Mouse (Mus musculus) liver, adult 2 months (tissue): Measurements from ENCODE around the gene Il4i1.

Source experiments
- CTCF ChIP-seq: fragments of 200-500 bp; IDR thresholded peaks from 2 replicates; pipeline ENCODE4 v1.5.1; 2011; ENCODE audit warnings: low read depth, low read length, control low read depth
- POLR2A ChIP-seq: fragments of 200-500 bp; IDR thresholded peaks from 2 replicates; pipeline ENCODE4 v1.6.1; 2011; ENCODE audit warnings: low read length, control low read depth; ENCODE audit not compliant: insufficient read depth; ENCODE audit errors: extremely low read depth

DNA sequence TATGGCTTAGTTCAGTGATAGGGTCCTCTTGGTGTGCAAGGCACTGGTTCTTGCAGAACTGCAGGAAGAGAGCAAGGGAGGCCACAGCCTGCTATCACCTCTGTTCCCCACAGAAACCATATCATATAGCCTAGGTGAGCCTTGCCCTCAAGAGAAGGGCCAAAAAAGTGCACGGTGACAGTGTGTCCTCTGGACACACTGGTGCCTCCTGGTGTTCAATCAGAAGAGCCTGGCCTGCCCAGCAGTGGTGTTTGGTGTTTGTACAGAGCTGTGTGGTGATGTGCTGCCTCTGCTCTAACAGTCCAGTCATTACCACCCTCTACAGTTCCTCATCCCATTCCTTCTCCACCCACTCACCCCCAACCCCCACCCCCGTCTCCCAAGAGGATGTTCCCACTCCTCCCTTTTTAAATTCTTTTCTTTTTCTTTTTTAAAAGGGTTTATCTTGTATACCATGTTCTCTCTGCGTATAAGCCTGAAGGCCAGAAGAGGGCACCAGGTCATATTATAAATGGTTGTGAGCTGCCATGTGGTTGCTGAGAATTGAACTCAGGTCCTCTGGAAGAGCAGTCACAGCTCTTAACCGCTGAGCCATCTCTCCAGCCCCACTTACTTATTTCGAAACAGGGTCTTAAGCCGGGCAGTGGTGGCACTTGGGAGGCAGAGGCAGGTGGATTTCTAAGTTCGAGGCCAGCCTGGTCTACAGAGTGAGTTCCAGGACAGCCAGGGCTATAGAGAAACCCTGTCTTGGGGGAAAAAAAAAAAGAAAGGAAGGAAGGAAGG lies 5.7 kb downstream of the Il4i1 start:
- no peak for TF ChIP-seq POLR2A
- peak; percentile 53 for TF ChIP-seq CTCF
